ENCODE assay signal across 18 mouse cellular contexts in the genomic region with DNA sequence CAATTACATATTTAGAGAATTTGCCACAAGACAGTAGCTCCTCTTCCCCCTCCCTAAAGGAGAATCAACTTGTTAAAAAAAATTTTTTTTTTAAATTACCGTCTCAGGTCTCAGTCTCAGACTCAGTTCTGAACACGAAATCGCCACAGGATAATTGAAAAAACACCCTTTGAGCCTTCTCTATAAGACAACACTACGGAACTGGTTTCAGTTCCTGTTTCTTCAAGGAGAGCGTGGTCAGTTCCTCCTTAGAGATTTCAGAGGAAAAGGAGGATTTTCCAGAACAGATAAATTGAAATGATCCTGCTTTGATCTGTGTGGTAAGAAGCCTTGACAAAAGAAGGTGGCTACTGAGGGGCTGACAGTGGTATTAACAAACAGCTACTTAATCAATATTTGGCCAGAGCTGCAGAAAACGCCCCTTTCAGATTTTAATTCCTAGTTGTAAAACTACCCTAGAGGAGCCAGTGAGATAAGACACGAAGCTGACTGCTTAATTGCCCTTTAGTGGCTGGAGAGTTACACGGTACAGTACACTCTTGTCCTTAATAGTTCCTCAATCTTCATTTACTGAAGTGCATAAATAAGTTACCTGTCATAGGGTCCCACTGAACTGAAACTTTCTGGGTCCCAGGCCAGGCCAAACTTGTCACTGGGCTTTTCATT. TPM values are rescaled to one million over a fixed set of nuclear protein-coding genes. Genes with fewer than 3 reads are reported as not detected.
DNase-seq lines count a peak whose midpoint lies in the region; ATAC-seq lines count a peak whose summit lies in the region.
"Had no signal": no experiment of that assay in that cellular context is flagged by ENCODE, and none has a peak within 500 bp of the region (broad histone marks: within the 10 kb centered on the region; RNA-seq: fewer than 3 reads in every experiment).

No protein-coding gene starts in this region.

- peak overlapping the region; percentile 95 for H3K27ac ChIP-seq in midbrain, embryonic 10.5 days (replicated peaks)
- H3K27ac ChIP-seq in midbrain, embryonic 15.5 days = no peak overlapping the region
- no peak overlapping the region for H3K27ac ChIP-seq in embryonic facial prominence, embryonic 10.5 days (replicated peaks)
- no peak overlapping the region for H3K27ac ChIP-seq in hindbrain, embryonic 11.5 days (ENCODE audit: low read depth, low read length)
- no peak overlapping the region for H3K27ac ChIP-seq in midbrain, embryonic 14.5 days (replicated peaks; ENCODE audit: low read depth, low read length)
- H3K27ac ChIP-seq: heart, embryonic 15.5 days; left cerebral cortex, adult 2 months; liver, embryonic 12.5 days had no signal

- H3K4me1 ChIP-seq in midbrain, embryonic 10.5 days = peaks cover 91% of the 10 kb centered on the region
- H3K4me1 ChIP-seq in midbrain, embryonic 15.5 days = peaks cover 8% of the 10 kb centered on the region
- H3K4me1 ChIP-seq in embryonic facial prominence, embryonic 10.5 days = peaks cover 54% of the 10 kb centered on the region
- H3K4me1 ChIP-seq in hindbrain, embryonic 11.5 days (replicated peaks; ENCODE audit: control insufficient read depth, insufficient read depth, low read length) = 0 out of 2 replicates have a peak, but pooled peaks cover 3% of the 10 kb centered on the region
- peaks cover 11% of the 10 kb centered on the region; the same call in 1 of the 2 replicates for H3K4me1 ChIP-seq in midbrain, embryonic 14.5 days (ENCODE audit: control insufficient read depth, insufficient read depth, low read length)
- H3K4me1 ChIP-seq: liver, embryonic 12.5 days had no signal

- DNase-seq in midbrain, embryonic 10.5 days (ENCODE audit: low spot score) = peak; percentile 18
- DNase-seq in embryonic facial prominence, embryonic 10.5 days (ENCODE audit: low spot score) = no peak
- peak; percentile 42 for DNase-seq in hindbrain, embryonic 11.5 days (ENCODE audit: low spot score)
- peak; percentile 37 for DNase-seq in midbrain, embryonic 14.5 days
- DNase-seq in left cerebral cortex, adult 18-20 months (ENCODE audit: low spot score in 2 of 2) = no peak
- DNase-seq in testis, postnatal 10 days (ENCODE audit: low spot score) = no peak
- DNase-seq: adrenal gland, postnatal 14 days; cerebellum, adult 11 months; gastrocnemius, postnatal 14 days; kidney, postnatal 36 days had no signal

- H3K27me3 ChIP-seq in midbrain, embryonic 10.5 days (ENCODE audit: low read depth, poor library complexity, severe bottlenecking) = peaks cover 100% of the 10 kb centered on the region
- peaks cover 57% of the 10 kb centered on the region for H3K27me3 ChIP-seq in midbrain, embryonic 15.5 days (replicated peaks)
- peaks cover 99% of the 10 kb centered on the region for H3K27me3 ChIP-seq in embryonic facial prominence, embryonic 10.5 days (replicated peaks; ENCODE audit: low read depth, poor library complexity, severe bottlenecking)
- H3K27me3 ChIP-seq in hindbrain, embryonic 11.5 days (ENCODE audit: control insufficient read depth, insufficient read depth, low read length) = peaks cover 31% of the 10 kb centered on the region
- H3K27me3 ChIP-seq in midbrain, embryonic 14.5 days (ENCODE audit: control insufficient read depth, insufficient read depth, low read length) = peaks cover 53% of the 10 kb centered on the region

- H3K9ac ChIP-seq in midbrain, embryonic 15.5 days = no peak overlapping the region
- H3K9ac ChIP-seq in hindbrain, embryonic 11.5 days (ENCODE audit: low read depth, low read length) = peak overlapping the region; percentile 15
- H3K9ac ChIP-seq in midbrain, embryonic 14.5 days (replicated peaks; ENCODE audit: low read length) = no peak overlapping the region
- H3K9ac ChIP-seq: heart, embryonic 15.5 days; liver, embryonic 12.5 days had no signal

- H3K9me3 ChIP-seq in midbrain, embryonic 10.5 days (replicated peaks) = no peaks in the 10 kb centered on the region
- H3K9me3 ChIP-seq in midbrain, embryonic 15.5 days = no peaks in the 10 kb centered on the region
- H3K9me3 ChIP-seq in embryonic facial prominence, embryonic 10.5 days = no peaks in the 10 kb centered on the region
- no peaks in the 10 kb centered on the region for H3K9me3 ChIP-seq in hindbrain, embryonic 11.5 days (ENCODE audit: control insufficient read depth, low read length)
- H3K9me3 ChIP-seq in midbrain, embryonic 14.5 days (ENCODE audit: control insufficient read depth, low read length) = no peaks in the 10 kb centered on the region
- H3K9me3 ChIP-seq: heart, embryonic 15.5 days; liver, embryonic 12.5 days had no signal

- no peak overlapping the region; the same call in 1 of the 2 replicates for H3K4me2 ChIP-seq in midbrain, embryonic 15.5 days
- peak overlapping the region; percentile 62 for H3K4me2 ChIP-seq in hindbrain, embryonic 11.5 days (replicated peaks; ENCODE audit: low read depth, low read length)
- peak overlapping the region; percentile 80 for H3K4me2 ChIP-seq in midbrain, embryonic 14.5 days (ENCODE audit: low read length)
- H3K4me2 ChIP-seq: heart, embryonic 15.5 days; liver, embryonic 12.5 days had no signal

- peak overlapping the region; percentile 75 for H3K4me3 ChIP-seq in midbrain, embryonic 10.5 days
- no peak overlapping the region for H3K4me3 ChIP-seq in midbrain, embryonic 15.5 days
- 0 out of 2 replicates have a peak overlapping the region, but pooled peaks have one; percentile 3 for H3K4me3 ChIP-seq in embryonic facial prominence, embryonic 10.5 days
- peak overlapping the region; percentile 61; the same call in 1 of the 2 replicates for H3K4me3 ChIP-seq in hindbrain, embryonic 11.5 days (ENCODE audit: low read depth, low read length)
- H3K4me3 ChIP-seq in midbrain, embryonic 14.5 days (replicated peaks; ENCODE audit: low read depth, low read length) = peak overlapping the region; percentile 43; the same call in 1 of the 2 replicates
- H3K4me3 ChIP-seq: heart, embryonic 15.5 days; left cerebral cortex, adult 2 months; liver, embryonic 12.5 days had no signal

- no peak for ATAC-seq in midbrain, embryonic 15.5 days (replicated peaks)
- ATAC-seq in hindbrain, embryonic 11.5 days (ENCODE audit: low FRiP score) = no peak
- no peak for ATAC-seq in midbrain, embryonic 14.5 days (ENCODE audit: low FRiP score, low TSS enrichment)
- ATAC-seq: forebrain, embryonic 14.5 days; inflammation-experienced regulatory T-cells, adult 6 months; liver, embryonic 12.5 days; lung, postnatal 0 days had no signal

- H3K36me3 ChIP-seq in midbrain, embryonic 10.5 days = peaks cover 34% of the 10 kb centered on the region
- no peaks in the 10 kb centered on the region for H3K36me3 ChIP-seq in midbrain, embryonic 15.5 days (replicated peaks)
- H3K36me3 ChIP-seq in embryonic facial prominence, embryonic 10.5 days (replicated peaks) = no peaks in the 10 kb centered on the region
- no peaks in the 10 kb centered on the region for H3K36me3 ChIP-seq in hindbrain, embryonic 11.5 days (ENCODE audit: control insufficient read depth, insufficient read depth, low read length)
- H3K36me3 ChIP-seq in midbrain, embryonic 14.5 days (ENCODE audit: control insufficient read depth, insufficient read depth, low read length) = no peaks in the 10 kb centered on the region
- H3K36me3 ChIP-seq: heart, embryonic 15.5 days; liver, embryonic 12.5 days had no signal

- 4% methylated on average over 8 of the region's 8 CpGs for whole genome bisulfite sequencing in midbrain, embryonic 10.5 days
- 8% methylated on average over 8 of the region's 8 CpGs for WGBS in midbrain, embryonic 15.5 days
- WGBS in embryonic facial prominence, embryonic 10.5 days = 5% methylated on average over 8 of the region's 8 CpGs
- 5% methylated on average over 8 of the region's 8 CpGs for WGBS in hindbrain, embryonic 11.5 days
- 8% methylated on average over 8 of the region's 8 CpGs for WGBS in midbrain, embryonic 14.5 days

RNA-seq across cellular contexts. Expression of gene Pax3, which starts 9.7 kb away (rescaled TPM):
- 33.6 and 34.3 TPM in 2 replicates for polyA plus RNA-seq in midbrain, embryonic 10.5 days (2016; fragmentation: Nextera tagmentation; extraction: Ambion mirVana)
- 11.4 and 14.4 TPM in 2 replicates for polyA plus RNA-seq in midbrain, embryonic 15.5 days (2015; fragmentation: Nextera tagmentation; extraction: Ambion mirVana)
- 16.6 and 17.7 TPM in 2 replicates for polyA plus RNA-seq in embryonic facial prominence, embryonic 10.5 days (2016; fragmentation: Nextera tagmentation; extraction: Ambion mirVana)
- 48.3 and 49.2 TPM in 2 replicates for polyA plus RNA-seq in hindbrain, embryonic 11.5 days (2014; fragmentation: Nextera tagmentation; extraction: Ambion mirVana)
- polyA plus RNA-seq in midbrain, embryonic 14.5 days (2014; fragmentation: Nextera tagmentation; extraction: Ambion mirVana) = 16.0 and 23.6 TPM in 2 replicates
- not detected for total RNA-seq in left cerebral cortex, adult 18-20 months (2021)
- total RNA-seq: adrenal gland, postnatal 14 days; gastrocnemius, postnatal 14 days; left cerebral cortex, adult 2 months had no signal
- polyA plus RNA-seq: cortical plate, adult 2 months; inflammation-experienced regulatory T-cells, adult 6 months; lung, postnatal 0 days had no signal

Comparison
In these comparisons a context has a peak if more than half of its experiments do, and no peak if none do; other contexts are left out.
1. DNase-seq: peak in midbrain, embryonic 10.5 days (single experiment), hindbrain, embryonic 11.5 days (single experiment) and midbrain, embryonic 14.5 days (single experiment); none in embryonic facial prominence, embryonic 10.5 days (single experiment), left cerebral cortex, adult 18-20 months (0 of 2) and testis, postnatal 10 days (single experiment).